Mouse (Mus musculus): Measurements from ENCODE around the gene Ankrd55.

DNA sequence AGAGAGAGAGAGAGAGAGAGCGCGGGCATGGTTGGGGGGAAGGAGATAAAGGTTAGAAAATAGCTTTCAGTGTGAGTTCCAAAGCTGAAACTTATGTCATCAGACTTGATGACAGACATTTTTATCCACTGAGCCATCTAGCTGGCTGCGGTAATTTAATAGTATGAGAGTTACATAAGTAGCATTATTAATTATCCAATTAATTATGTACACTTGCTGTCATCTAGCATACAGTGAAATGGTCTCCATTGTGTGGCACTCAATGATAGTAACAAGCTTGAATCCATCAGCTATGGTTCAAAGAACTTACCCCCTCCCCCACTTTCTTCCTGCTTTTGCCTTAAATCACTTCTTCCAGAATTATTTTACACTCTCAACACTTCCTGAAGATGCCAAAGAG, 75.5 kb downstream of the Ankrd55 start:
- TF ChIP-seq CTCF (IDR thresholded peaks at IDR 0.05; ENCODE audit: low read depth, low read length) (no peak), POLR2A (IDR thresholded peaks at IDR 0.05; ENCODE audit: borderline replicate concordance, low read depth, low read length) (no peak)

Data from bone marrow macrophage, adult 2 months (primary cell).